Mouse (Mus musculus) left cerebral cortex, postnatal 4 days (tissue): ENCODE data around the gene Mroh9. TPM values are rescaled to one million over a fixed set of nuclear protein-coding genes. Genes with fewer than 3 reads are reported as not detected.

ENCODE experiments used
- DNase-seq: peaks from one replicate; pipeline ENCODE4 v3.0.0-alpha.2; 2022
- intact Hi-C: fragments of 180-260 bp; cut with DNase I; formaldehyde crosslinking; loops from one replicate; pipeline ENCODE4 v1.15.1; 2025
- total RNA-seq, 2 experiments: library from RNA; stranded (reverse); gene quantifications; 2 replicates each; pipeline ENCODE4 v1.2.3; 2021

Gene Mroh9
- not detected for total RNA-seq

DNA sequence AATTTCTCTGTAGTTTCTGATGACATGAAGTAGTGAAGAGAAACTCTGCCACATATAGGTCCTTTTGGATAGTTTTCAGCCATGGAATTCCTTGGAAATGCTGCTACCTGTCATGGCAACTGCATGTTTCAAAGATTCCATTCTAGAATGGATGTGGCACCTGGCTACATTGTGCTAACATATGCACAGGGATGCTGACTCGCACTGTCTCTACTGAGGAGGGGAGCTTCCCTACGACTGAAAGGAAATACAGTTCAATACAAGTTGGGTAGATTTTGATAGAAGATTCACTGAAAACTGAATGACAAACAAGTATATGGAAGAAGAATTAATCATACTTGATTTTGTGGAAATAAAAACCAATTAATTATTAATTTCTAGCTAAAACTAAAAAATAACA is at the start of gene Mroh9:
TSS of gene Mroh9 (minus strand) at position 101 of the 400 bp plus-strand sequence.
- intact Hi-C loops, result no loop called here
- DNase-seq, result no peak

DNA sequence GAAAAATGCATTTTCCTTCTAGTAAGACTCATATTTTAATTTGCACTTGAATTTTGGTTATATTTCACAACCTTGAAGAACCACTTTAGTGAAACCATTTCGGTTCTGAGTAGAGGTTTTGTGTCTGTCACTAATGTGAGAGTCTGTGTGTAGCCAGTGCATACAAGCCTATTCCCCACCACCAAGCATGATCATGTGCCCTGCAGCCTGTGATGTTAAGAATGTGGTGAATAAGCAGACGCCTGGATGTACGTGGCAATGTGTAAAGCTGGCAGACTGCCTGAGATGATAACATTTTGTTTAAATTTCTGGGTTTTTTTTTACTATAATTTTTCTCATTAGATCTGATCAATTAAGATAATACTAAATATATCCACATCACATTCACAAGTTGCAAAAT is 44.5 kb upstream of the Mroh9 start:
- DNase-seq, result no peak
- intact Hi-C loops, result no loop called here

DNA sequence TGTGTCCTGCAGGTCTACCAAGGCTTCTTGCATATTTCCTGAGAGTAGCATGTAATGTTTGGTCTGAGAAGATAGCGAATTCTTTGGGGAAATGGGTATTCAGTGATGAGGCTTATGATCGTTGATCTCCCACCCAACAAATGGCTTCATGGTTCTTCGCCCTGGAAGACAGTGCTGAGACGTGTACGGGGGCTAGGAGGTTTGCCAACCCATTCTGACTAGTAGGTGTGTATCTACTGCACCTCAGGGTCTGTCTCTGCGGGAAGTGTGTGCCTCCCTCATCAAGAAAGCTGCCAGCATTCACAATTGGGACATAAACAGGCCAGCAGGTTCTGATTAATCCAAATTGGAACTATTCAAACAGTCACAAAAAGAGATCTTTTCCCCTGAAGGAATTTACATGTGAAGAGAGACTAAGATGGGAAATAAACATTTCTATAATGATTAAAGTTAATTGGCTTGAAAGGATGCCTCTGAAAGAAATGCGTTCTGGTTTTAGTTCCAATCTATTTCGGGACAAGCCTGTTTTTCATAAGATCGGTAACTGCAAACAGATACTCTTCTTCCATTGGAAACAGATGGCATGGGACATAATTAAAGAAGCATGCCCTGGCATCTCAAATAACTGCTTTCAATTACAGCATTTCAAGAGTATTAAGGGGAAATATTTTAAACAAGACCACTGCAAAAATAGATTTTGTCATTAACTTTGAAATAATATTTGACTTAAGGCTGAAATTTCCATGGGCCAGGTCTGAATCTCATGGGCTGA is 43.8 kb upstream of the Mroh9 start:
- no peak for DNase-seq
- intact Hi-C loops, result no loop called here

DNA sequence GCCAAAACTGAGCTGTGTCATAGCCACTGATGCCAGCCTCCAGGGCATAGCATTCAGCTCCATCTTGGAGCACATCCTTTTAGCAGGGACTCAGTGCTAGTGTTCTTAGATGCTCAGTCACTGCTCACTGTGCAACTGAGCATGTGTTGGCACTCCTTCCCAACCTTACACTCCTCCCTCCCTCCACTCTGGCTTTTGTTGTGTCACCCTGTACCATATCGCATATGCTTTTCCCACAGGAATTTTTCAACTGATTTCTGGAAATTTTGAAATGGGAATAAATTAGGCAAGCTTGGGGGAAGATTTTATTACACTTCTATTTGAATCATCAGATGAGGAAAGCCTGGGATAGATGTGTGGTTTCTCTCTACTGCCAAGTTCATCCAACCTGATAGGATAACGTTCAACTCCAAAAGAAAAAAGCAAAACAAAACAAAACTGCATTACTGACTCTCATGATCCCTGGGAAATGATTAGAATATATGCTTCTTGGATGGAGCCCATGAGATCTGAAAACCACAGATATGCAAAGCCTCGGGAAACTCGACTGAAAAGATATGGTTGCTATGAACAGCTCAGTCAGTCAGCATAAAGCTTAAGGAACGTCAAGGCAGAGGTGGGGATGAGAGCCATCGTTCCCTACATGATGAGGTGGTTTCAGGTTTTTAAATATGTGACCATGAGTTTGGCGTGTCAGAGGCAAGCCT is 40.9 kb upstream of the Mroh9 start:
- DNase-seq, result no peak
- intact Hi-C loops, result no loop called here

DNA sequence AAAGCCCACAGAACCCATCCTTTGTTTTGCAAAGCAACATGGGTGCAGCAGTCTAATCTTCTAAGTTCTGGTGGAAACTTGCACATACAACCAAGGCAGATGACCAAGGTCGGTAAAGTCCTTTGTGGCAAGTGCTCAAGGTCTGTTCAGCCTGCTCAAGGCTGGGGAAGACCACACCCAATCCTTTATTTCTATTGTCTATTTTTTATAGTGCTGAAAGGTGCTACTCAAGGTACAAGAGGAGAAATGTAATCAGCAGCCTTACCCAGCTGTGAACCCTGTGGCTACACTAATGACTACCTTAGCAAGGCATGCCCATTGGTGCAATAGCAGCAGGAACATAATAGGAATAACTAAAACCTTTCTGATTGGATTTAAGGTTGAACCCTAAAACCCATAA is 36.9 kb upstream of the Mroh9 start:
- DNase-seq, result no peak
- intact Hi-C loops, result no loop called here

DNA sequence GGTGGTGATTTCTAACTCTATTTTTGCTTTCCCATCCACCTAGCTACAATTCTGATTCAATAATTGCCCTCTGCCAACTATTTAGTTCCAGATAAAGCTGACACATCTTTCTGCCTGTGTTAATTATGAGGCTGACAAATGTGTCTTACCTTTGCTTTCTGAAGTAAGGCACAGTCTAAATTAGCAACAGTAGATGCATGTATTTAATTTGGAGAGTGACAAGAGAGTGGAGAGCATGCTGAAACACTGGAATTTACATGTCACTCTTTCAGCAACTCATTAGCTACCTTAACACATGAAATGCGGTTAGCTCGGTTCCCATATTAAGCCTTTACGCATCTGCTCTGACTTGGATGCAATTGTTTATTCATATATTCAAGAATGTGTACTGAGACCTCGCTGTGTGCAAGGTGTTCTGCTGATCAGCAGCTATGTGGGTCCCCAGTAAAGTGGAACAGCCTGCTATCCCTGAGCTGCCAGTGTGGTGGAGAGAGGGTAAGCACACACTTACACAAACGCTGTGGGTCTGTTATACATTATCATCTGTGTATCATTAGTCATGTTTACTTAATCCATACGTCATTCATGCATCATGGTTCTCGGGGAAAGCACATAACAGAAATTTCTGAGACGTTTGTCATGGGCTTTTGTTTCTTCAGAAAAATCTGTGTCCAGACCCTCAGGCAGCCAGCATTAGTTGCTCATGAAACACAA is 28.1 kb upstream of the Mroh9 start:
- no peak for DNase-seq
- intact Hi-C loops, result no loop called here

DNA sequence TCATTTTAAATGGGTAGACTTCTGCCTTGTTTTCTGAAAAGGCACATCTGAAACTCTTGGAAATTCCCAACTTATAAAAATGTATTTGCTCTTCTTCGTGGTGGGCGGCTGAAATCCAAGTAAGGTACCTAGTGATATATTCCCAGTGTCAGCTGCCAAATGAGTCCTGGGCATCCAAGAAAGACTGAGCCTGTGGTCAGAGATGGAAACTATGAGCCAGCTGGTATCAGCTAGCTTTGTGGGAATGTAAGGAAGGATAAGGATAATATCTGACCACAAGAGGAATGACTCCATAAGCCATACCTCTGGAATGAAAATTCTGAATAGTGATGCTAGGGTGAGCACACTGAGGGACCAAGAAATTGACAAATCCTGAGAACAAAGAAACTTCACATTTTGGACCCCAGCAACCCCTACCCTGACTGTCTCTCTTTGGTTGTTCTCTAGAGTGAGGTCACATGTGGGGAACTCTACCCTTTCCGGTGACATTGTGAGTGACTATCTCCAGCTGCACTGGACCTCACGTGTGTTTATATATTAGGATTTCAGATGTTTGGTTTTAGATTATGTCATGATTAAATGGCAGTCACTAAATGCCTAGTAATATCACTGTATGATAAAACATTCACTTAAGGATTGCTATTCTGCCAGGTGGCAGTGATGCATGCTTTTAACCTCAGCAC is 27.2 kb upstream of the Mroh9 start:
- DNase-seq, result no peak
- intact Hi-C loops, result no loop called here

DNA sequence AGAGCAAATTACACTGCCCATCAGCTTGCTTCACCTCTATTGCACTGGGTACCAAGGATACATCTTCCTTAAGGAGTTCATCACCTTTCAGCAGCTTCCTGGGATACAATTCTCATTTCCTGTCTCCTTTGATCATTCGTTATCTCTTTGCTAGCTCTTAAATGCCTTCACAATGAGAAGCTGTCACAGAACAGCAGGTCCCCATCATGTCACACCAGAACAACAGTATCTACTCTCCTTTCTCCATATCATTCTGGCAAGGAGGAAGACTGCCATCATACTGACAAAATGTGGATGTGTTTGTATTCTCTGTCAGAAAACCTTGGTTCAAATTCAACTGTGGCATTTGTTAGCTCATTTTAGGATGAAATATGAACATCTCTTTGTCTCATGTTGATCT is 19.5 kb upstream of the Mroh9 start:
- intact Hi-C loops, result no loop called here
- DNase-seq, result no peak

DNA sequence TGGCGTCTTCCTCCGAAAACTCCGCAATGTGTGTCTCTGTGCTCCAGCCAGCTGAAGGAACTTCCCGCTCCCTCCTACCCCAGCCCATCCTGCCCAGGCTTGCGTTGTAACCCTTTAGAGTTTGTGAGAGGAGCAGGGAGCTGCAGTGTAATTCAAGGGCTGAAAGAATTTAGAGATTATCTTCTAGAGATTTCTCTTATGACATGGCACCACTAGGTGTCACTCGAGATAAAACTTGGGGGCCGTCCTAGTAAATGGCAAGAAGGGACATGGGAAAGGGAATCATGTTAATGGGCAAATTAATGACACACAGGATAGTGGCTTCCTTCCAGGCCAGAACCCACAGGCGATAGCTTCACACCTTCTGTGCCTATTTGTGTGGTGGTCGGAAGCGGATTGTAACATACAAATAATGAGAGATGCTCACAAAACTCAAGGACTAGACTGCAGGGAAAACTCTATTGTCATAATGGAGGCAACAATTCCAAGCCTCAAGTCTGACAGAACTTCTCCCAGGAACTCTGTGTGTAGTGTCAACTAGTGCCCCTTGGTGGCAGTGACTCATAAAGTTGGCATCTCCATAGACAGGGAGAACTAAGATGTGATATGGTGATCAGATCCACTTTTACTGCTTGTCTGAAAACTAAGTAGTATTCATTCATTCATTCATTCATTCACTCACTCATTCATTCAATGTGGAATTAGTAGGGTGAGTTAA is 6.1 kb upstream of the Mroh9 start:
- peak; percentile 23 for DNase-seq
- intact Hi-C loops, result no loop called here

DNA sequence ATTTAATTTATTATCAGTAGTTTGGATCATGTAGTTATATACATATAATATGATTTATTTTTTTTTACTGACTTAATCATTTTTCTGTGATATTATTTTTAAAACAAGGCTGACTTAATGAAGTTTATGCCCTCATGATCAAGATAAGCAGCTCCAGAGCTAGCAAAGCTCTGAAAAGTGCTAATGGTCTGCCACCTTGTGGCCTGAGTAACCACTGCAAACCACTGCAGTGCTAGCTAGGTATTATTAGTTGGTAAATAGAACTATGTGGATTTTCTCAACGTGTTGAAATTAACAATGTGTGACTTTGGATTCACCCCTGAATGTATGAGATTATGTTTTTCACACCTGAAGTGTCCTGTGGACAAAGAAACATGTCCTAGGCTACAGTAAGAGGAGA is 15.0 kb downstream of the Mroh9 start:
- intact Hi-C loops, result loop anchor here (10.0 kb wide), 2 partner anchors 256 to 346 kb away; partner anchors contain the start of gene Fmo4
- peak; percentile 54 for DNase-seq

DNA sequence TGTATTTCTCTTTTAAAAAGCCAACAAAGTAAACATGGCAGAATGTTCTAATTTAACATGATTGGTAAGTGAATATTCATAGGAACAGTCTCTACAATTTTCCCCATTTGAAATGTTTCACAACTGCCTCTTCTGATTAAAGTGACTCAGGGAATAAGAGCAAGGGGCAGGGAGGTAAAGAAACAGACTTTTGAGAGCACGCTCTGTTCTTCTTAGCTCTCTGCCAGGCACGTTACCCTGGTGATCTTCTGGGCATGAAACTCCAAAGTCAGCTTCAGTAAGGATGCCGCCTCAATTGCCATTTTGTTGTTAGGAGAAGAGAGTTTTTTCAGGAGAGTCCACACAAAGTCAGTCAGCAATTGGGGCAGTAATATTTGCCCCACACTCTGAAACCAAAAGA is 25.1 kb downstream of the Mroh9 start:
- intact Hi-C loops, result no loop called here
- DNase-seq, result peak; percentile 1

DNA sequence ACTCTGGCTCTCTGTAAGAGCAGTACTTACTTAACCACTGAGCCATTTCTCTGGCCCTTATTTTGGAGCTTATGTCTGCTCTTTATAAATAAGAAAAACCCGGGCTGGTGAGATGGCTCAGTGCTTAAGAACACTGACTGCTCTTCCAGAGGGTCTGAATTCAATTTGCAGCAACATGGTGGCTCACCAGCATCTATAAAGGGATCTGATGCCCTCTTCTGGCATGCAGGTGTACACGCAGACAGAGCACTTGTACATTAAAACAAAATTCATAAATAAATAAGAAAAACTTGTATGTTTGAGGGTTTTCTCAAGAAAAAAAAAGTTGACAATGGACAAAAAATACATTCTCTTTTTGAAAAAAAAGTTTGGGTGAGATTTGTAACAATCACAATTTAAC is 28.1 kb downstream of the Mroh9 start:
- peak; percentile 3 for DNase-seq
- intact Hi-C loops, result loop anchor here (10.0 kb wide), 1 partner anchor 163 kb away; the partner anchor contains the start of gene Fmo2

DNA sequence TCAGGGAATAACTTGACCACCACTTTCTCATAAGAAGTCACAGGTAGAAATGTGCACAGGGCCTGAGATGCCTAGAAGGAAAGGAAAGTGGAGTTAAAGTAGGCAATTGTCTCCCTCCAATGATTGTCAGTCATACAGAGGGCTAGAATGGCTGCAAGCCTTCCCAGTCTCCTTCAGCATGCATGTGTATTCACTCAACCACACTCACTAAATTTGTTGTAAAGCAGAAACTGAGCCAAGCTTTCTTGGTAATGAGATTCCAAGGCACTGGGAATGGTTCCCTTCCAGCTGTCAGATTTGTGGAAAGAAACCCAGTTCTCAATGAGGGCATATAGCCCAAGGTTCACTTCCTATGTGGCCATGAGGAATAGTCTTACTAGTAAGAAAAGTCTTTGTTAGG is 29.8 kb downstream of the Mroh9 start:
- DNase-seq, result no peak
- intact Hi-C loops, result loop anchor here (10.0 kb wide), 1 partner anchor 161 kb away; the partner anchor contains the start of gene Fmo2

DNA sequence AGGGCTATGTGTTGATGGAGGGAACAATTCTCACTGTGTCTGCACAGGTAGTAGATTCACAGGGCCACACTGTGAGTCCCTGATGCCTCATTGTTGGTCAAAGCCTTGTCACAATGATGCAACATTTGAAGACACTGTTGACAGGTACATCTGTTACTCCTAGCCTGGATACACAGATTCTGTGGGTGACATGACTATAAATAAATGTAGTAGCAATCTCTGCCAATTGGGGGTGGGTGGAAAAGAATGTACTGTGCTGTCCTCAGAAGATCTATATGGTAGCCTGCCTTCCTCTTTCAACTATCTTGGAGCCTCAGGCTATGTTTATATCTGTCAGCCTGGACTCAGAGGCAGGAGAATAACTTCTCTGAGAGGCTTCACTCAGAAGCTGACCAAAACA is 62.4 kb downstream of the Mroh9 start:
- DNase-seq, result no peak
- intact Hi-C loops, result no loop called here

DNA sequence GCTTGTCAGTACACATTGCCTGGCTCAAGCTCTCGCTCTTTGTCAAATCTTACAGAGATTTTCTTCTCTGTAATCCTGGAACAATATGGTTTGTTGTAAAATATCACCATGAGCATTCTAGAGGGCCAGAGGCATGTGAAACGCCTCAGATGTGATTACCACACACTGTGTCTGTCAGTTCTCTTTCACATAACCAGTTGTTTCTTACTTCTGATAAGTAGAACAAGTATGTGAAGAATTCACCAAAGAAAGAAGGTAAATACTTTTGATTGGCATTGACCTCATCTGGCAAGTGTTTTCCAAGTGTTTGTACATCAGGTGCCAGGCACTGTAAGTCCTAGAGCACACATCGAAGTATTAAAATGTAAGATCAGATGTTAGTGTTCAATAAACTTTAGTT is 76.2 kb downstream of the Mroh9 start:
- no peak for DNase-seq
- intact Hi-C loops, result no loop called here

DNA sequence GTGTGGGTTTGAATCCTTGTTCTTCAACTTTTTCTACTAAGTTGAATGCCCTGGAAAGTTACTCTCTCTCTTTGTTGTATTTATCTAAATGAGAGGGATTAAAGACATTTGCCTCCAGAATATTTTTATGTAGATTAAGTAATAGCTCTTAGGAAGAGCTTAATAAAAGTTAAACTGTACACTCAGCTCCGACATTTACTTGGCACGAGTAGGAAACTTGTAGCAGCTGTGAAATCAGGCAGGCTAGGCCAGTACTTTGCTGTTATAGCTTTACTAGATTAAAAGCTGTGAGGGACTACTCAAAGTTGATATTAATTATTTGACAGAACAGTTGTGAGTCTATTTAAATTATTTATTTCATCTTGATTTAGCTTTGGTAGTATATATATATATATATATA is 82.0 kb downstream of the Mroh9 start:
- intact Hi-C loops, result no loop called here
- no peak for DNase-seq

DNA sequence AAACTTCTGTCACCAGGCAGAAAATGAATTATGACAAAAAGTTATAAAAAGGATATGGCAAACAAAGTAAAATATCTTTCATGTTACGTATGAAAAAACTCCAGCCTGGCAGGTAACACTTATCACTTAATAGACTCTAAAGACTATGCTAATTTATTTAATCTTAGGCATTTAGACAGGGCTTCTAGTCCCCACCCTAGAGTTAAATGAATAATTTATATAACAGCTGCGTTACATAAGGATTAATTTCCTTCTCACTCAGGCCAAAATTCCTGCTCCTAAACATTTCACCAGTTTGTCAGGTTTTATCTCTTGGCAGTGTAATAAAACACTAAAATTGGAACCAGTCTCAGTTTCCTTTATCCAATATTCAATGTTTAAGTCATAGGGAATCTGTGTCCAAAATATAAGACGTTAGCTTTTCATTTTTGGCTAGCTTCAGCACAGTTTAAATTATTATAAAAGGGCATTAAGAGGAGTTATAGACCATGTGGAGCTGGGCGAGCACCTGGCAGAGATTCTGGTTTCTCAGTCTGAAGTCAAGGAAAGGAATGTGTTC is 84.1 kb downstream of the Mroh9 start:
- intact Hi-C loops, result no loop called here
- DNase-seq, result no peak

DNA sequence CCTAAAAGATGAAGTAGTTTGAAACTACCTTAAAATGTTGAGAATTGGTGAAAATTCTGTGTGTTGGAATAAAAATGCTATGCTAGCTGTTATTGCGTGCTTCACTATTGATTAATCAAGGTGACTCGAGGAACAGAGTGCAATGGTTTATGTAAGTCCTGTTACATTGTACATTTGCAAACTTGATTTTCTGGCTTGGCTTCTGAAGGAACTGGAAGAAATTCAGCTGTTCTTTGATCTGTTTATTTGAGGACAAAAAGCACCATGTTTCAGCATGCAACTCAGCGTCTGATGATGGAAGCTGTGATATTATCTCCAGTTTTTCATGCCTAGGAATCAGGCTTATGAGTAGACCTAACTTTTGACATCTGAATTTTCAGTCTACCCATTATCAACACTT is 97.9 kb downstream of the Mroh9 start:
- intact Hi-C loops, result no loop called here
- no peak for DNase-seq

DNA sequence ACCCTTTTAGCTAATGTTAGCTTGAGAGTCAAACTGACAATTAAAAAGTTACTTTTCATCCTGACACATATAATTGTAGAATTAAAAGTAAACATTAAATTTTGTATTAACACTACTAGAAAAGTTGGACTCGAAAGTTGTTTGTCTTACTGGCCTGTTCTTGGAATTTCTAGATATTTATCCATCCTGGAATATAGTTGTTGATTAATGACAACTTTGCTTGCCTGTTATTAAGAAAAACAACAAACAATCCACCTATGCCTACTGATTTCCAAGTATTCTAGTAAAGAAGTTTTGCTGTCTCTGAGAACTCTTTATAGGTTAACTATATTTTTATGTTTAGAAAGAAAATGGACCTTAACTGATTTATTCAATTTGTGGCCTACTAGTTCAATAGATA is 98.7 kb downstream of the Mroh9 start:
- DNase-seq, result no peak
- intact Hi-C loops, result no loop called here

DNA sequence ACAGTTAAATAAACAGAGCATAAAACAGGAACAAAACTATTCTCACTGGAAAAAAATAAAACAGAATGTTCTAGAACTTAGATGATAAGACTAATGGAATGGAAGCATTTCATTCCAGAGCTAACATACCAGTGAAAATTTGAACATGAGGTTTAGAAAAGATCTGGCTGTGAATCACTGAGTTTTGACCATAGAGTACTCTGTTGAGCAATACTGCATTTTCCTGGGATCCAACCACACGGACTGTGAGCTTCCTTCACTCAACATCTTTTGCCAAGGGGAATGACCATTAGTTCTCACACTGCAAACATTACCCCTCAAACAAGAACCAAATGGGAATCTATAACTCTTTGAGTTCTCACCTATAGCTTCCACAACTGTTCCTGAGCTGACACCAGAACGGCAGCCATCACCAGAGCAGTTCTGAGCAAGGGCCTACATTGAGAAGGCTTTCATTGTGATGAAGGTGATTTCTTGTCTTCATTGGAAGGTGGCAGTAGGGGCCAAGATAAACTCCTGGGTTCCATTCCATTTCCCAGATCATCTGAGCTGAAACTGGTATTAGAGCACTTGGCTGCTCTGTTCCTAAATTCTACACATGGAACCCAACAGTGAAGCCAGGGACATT is 99.2 kb downstream of the Mroh9 start:
- intact Hi-C loops, result no loop called here
- DNase-seq, result no peak
